Mouse (Mus musculus): ENCODE measurements around the gene Spire2.

Gene Spire2

GRCm38 (mm10) chr8:123416944-123417555 lies 84.5 kb downstream of the Spire2 start:
- DNase-seq (ENCODE audit: low spot score), result no peak
